Mouse (Mus musculus) kidney, postnatal 10 days (tissue): Measurements from ENCODE around the gene Klhdc10.
A peak's percentile ranks its signal among the peaks of the same experiment; 100 is the strongest.
"Not testable (repeated sequence)": the region's sequence is repeated elsewhere in the genome, so short reads cannot be mapped to it uniquely, and the experiment has no call there.

ENCODE experiments used
- DNase-seq: peaks from one replicate; pipeline ENCODE4 v3.0.0; 2021; ENCODE audit warnings: mixed read lengths

The Klhdc10 gene

GRCm38 (mm10) chr6:30401308-30402015, at the start of gene Klhdc10:
Gene Klhdc10 (plus strand): TSS chr6:30401868.
- DNase-seq, result peak; percentile 99

GRCm38 (mm10) chr6:30352762-30353161, 48.9 kb upstream of the Klhdc10 start:
- DNase-seq, result no peak

GRCm38 (mm10) chr6:30353661-30354060, 48.0 kb upstream of the Klhdc10 start:
- no peak for DNase-seq

GRCm38 (mm10) chr6:30354760-30355159, 46.9 kb upstream of the Klhdc10 start:
- no peak for DNase-seq

GRCm38 (mm10) chr6:30355701-30356100, 46.0 kb upstream of the Klhdc10 start:
- no peak for DNase-seq

GRCm38 (mm10) chr6:30356161-30356560, 45.5 kb upstream of the Klhdc10 start:
- no peak for DNase-seq

- no peak for DNase-seq
These were observed 45.0 kb upstream of the Klhdc10 start for GRCm38 (mm10) chr6:30356680-30357079.

- DNase-seq, result peak; percentile 89
These were observed 44.0 kb upstream of the Klhdc10 start for GRCm38 (mm10) chr6:30357561-30358177.

- DNase-seq, result no peak
These were observed 41.7 kb upstream of the Klhdc10 start for GRCm38 (mm10) chr6:30359762-30360509.

- no peak for DNase-seq
These were observed 37.9 kb upstream of the Klhdc10 start for GRCm38 (mm10) chr6:30363808-30364207.

GRCm38 (mm10) chr6:30369291-30369690, 32.4 kb upstream of the Klhdc10 start:
- no peak for DNase-seq

- no peak for DNase-seq
These were observed 28.9 kb upstream of the Klhdc10 start for GRCm38 (mm10) chr6:30372627-30373369.

GRCm38 (mm10) chr6:30374731-30375510, 26.7 kb upstream of the Klhdc10 start:
- DNase-seq, result peak; percentile 80

- peak; percentile 43 for DNase-seq
These were observed 25.9 kb upstream of the Klhdc10 start for GRCm38 (mm10) chr6:30375791-30376190.

GRCm38 (mm10) chr6:30381116-30381515, 20.6 kb upstream of the Klhdc10 start:
- peak; percentile 52 for DNase-seq

- not testable (repeated sequence) for DNase-seq
These were observed 11.4 kb upstream of the Klhdc10 start for GRCm38 (mm10) chr6:30390271-30390670.

- DNase-seq, result peak; percentile 83
These were observed 10.7 kb upstream of the Klhdc10 start, which contains the start of gene Zc3hc1 for GRCm38 (mm10) chr6:30390714-30391697. Gene Zc3hc1 (minus strand): TSS chr6:30391028.

- no peak for DNase-seq
These were observed 9.7 kb upstream of the Klhdc10 start for GRCm38 (mm10) chr6:30391996-30392395.

- DNase-seq, result no peak
These were observed 1.5 kb upstream of the Klhdc10 start for GRCm38 (mm10) chr6:30400146-30400545.

GRCm38 (mm10) chr6:30400716-30401115, 952 bp upstream of the Klhdc10 start:
- no peak for DNase-seq

- peak; percentile 66 for DNase-seq
These were observed 423 bp downstream of the Klhdc10 start for GRCm38 (mm10) chr6:30402091-30402491.
